Mouse (Mus musculus) intestine, embryonic 15.5 days (tissue): ENCODE data around the gene Lrsam1. TPM values are rescaled to one million over a fixed set of nuclear protein-coding genes. Genes with fewer than 3 reads are reported as not detected.

Experiments used
- ATAC-seq: fragments of 200-750 bp; cut with Nextera tagmentation; 2 replicates; pipeline ENCODE4 v1.8.0; 2017; ENCODE audit warnings: moderate TSS enrichment, moderate library complexity
- H3K27ac ChIP-seq: fragments of 300-500 bp; sonication (generic); 2 replicates; pipeline ENCODE4 v1.5.1; 2015; ENCODE audit warnings: mild to moderate bottlenecking, inconsistent platforms
- H3K27me3 ChIP-seq: fragments of 300-500 bp; sonication (generic); replicated peaks from 2 replicates; pipeline ENCODE4 v1.6.1; 2015; ENCODE audit warnings: inconsistent platforms
- H3K36me3 ChIP-seq: fragments of 300-500 bp; sonication (generic); 2 replicates; pipeline ENCODE4 v1.6.1; 2015; ENCODE audit warnings: inconsistent platforms
- H3K4me1 ChIP-seq: fragments of 300-500 bp; sonication (generic); replicated peaks from 2 replicates; pipeline ENCODE4 v1.6.1; 2015; ENCODE audit warnings: inconsistent platforms
- H3K4me2 ChIP-seq: fragments of 300-500 bp; sonication (generic); replicated peaks from 2 replicates; pipeline ENCODE4 v1.6.1; 2015; ENCODE audit warnings: mild to moderate bottlenecking, inconsistent platforms
- H3K4me3 ChIP-seq: fragments of 300-500 bp; sonication (generic); replicated peaks from 2 replicates; pipeline ENCODE4 v1.5.1; 2015; ENCODE audit warnings: inconsistent platforms
- H3K9ac ChIP-seq: fragments of 300-500 bp; sonication (generic); 2 replicates; pipeline ENCODE4 v1.6.1; 2015; ENCODE audit warnings: inconsistent platforms
- H3K9me3 ChIP-seq: fragments of 300-500 bp; sonication (generic); 2 replicates; pipeline ENCODE4 v1.6.1; 2016; ENCODE audit warnings: inconsistent platforms
- WGBS: fragments of 180-500 bp; shearing (Covaris S2); methylation state at CpG from one replicate; pipeline ENCODE4 v1.1.7; 2015; 5-methylcytosine and 5-hydroxymethylcytosine counted together
- polyA plus RNA-seq: library from polyadenylated mRNA; unstranded; fragments of >200 nt; fragmentation: Nextera tagmentation; extraction: Ambion mirVana; gene quantifications from 2 replicates; pipeline ENCODE4 v1.2.1, GENCODE M21; 2015

The Lrsam1 gene
- polyA plus RNA-seq, 1 experiment from 2014 or later, result 7.2 TPM

- H3K9me3 ChIP-seq, result no peaks in the 10 kb centered on the region
- no peak for ATAC-seq
- no peak overlapping the region for H3K9ac ChIP-seq
- peaks cover 29% of the 10 kb centered on the region for H3K4me1 ChIP-seq
- H3K27me3 ChIP-seq, result no peaks in the 10 kb centered on the region
- H3K27ac ChIP-seq, result no peak overlapping the region; the same call in 1 of the 2 replicates
- peaks cover 19% of the 10 kb centered on the region for H3K36me3 ChIP-seq
- no peak overlapping the region for H3K4me3 ChIP-seq
- 16% methylated on average over 7 of the region's 7 CpGs for WGBS
- H3K4me2 ChIP-seq, result peak overlapping the region; percentile 86
These were observed 4.2 kb upstream of the Lrsam1 start for GRCm38 (mm10) chr2:32965511-32966183.

GRCm38 (mm10) chr2:32964659-32965457 is 3.4 kb upstream of the Lrsam1 start:
- Histone ChIP-seq H3K4me2 (peak overlapping the region; percentile 76; the same call in 1 of the 2 replicates), H3K9ac (no peak overlapping the region), H3K4me3 (no peak overlapping the region), H3K4me1 (peaks cover 33% of the 10 kb centered on the region), H3K27me3 (no peaks in the 10 kb centered on the region), H3K36me3 (peaks cover 19% of the 10 kb centered on the region), H3K9me3 (no peaks in the 10 kb centered on the region), H3K27ac (peak overlapping the region; percentile 23; the same call in 1 of the 2 replicates)
- 36% methylated on average over 10 of the region's 10 CpGs for WGBS
- ATAC-seq, result no peak

GRCm38 (mm10) chr2:32963981-32964380 is 2.6 kb upstream of the Lrsam1 start:
- WGBS, result 66% methylated on average over 1 of the region's 1 CpGs

GRCm38 (mm10) chr2:32963544-32963943 is 2.1 kb upstream of the Lrsam1 start:
- H3K9ac ChIP-seq, result peak overlapping the region; percentile 77
- H3K27me3 ChIP-seq, result no peaks in the 10 kb centered on the region
- no peak for ATAC-seq
- peaks cover 19% of the 10 kb centered on the region for H3K36me3 ChIP-seq
- peaks cover 33% of the 10 kb centered on the region for H3K4me1 ChIP-seq
- 50% methylated on average over 4 of the region's 4 CpGs for WGBS
- H3K4me3 ChIP-seq, result peak overlapping the region; percentile 54
- H3K4me2 ChIP-seq, result peak overlapping the region; percentile 76
- H3K9me3 ChIP-seq, result no peaks in the 10 kb centered on the region
- H3K27ac ChIP-seq, result peak overlapping the region; percentile 88; the same call in 1 of the 2 replicates

More at GRCm38 (mm10) chr2:32963981-32964380, 2.6 kb upstream of the Lrsam1 start:
- Histone ChIP-seq H3K4me3 (peak overlapping the region; percentile 54; the same call in 1 of the 2 replicates), H3K4me1 (peaks cover 33% of the 10 kb centered on the region), H3K9ac (peak overlapping the region; percentile 77; the same call in 1 of the 2 replicates), H3K4me2 (peak overlapping the region; percentile 76), H3K36me3 (peaks cover 19% of the 10 kb centered on the region), H3K27me3 (no peaks in the 10 kb centered on the region), H3K27ac (no peak overlapping the region), H3K9me3 (no peaks in the 10 kb centered on the region)
- ATAC-seq, result no peak

GRCm38 (mm10) chr2:32962875-32963220 is 1.4 kb upstream of the Lrsam1 start:
- peak overlapping the region; percentile 77 for H3K9ac ChIP-seq
- H3K4me1 ChIP-seq, result peaks cover 33% of the 10 kb centered on the region
- peak overlapping the region; percentile 88 for H3K27ac ChIP-seq
- WGBS, result 8% methylated on average over 9 of the region's 9 CpGs
- peak overlapping the region; percentile 54 for H3K4me3 ChIP-seq
- peak overlapping the region; percentile 76 for H3K4me2 ChIP-seq
- H3K36me3 ChIP-seq, result peaks cover 20% of the 10 kb centered on the region
- no peaks in the 10 kb centered on the region for H3K27me3 ChIP-seq
- ATAC-seq, result no peak
- H3K9me3 ChIP-seq, result no peaks in the 10 kb centered on the region

GRCm38 (mm10) chr2:32962062-32962874 is 854 bp upstream of the Lrsam1 start:
- Histone ChIP-seq H3K27ac (peak overlapping the region; percentile 88), H3K4me1 (peaks cover 28% of the 10 kb centered on the region)

GRCm38 (mm10) chr2:32960273-32960672 is 1.1 kb downstream of the Lrsam1 start:
- H3K27ac ChIP-seq, result no peak overlapping the region
- WGBS, result 89% methylated on average over 4 of the region's 4 CpGs
- peak overlapping the region; percentile 76 for H3K4me2 ChIP-seq
- H3K27me3 ChIP-seq, result no peaks in the 10 kb centered on the region
- peaks cover 23% of the 10 kb centered on the region for H3K36me3 ChIP-seq
- no peaks in the 10 kb centered on the region for H3K9me3 ChIP-seq
- ATAC-seq, result no peak
- H3K4me1 ChIP-seq, result peaks cover 28% of the 10 kb centered on the region
- H3K9ac ChIP-seq, result no peak overlapping the region
- no peak overlapping the region for H3K4me3 ChIP-seq

More at GRCm38 (mm10) chr2:32962062-32962874, 854 bp upstream of the Lrsam1 start:
- no peak for ATAC-seq
- H3K9me3 ChIP-seq, result no peaks in the 10 kb centered on the region
- peak overlapping the region; percentile 77 for H3K9ac ChIP-seq
- no peaks in the 10 kb centered on the region for H3K27me3 ChIP-seq
- H3K36me3 ChIP-seq, result peaks cover 23% of the 10 kb centered on the region
- peak overlapping the region; percentile 76 for H3K4me2 ChIP-seq
- H3K4me3 ChIP-seq, result peak overlapping the region; percentile 54
- WGBS, result under 1% methylated on average over 33 of the region's 33 CpGs

GRCm38 (mm10) chr2:32957344-32957743 is 4.1 kb downstream of the Lrsam1 start:
- H3K9me3 ChIP-seq, result no peaks in the 10 kb centered on the region
- H3K4me3 ChIP-seq, result no peak overlapping the region
- ATAC-seq, result no peak
- no peak overlapping the region for H3K9ac ChIP-seq
- H3K27ac ChIP-seq, result no peak overlapping the region
- H3K4me2 ChIP-seq, result no peak overlapping the region
- WGBS, result 51% methylated on average over 8 of the region's 8 CpGs
- H3K27me3 ChIP-seq, result no peaks in the 10 kb centered on the region
- H3K4me1 ChIP-seq, result peaks cover 7% of the 10 kb centered on the region
- H3K36me3 ChIP-seq, result peaks cover 12% of the 10 kb centered on the region

- no peak overlapping the region for H3K9ac ChIP-seq
- no peaks in the 10 kb centered on the region for H3K9me3 ChIP-seq
- ATAC-seq, result no peak
- H3K4me3 ChIP-seq, result no peak overlapping the region
- no peak overlapping the region for H3K27ac ChIP-seq
- no peaks in the 10 kb centered on the region for H3K4me1 ChIP-seq
- H3K27me3 ChIP-seq, result no peaks in the 10 kb centered on the region
- H3K4me2 ChIP-seq, result no peak overlapping the region
- peaks cover 12% of the 10 kb centered on the region for H3K36me3 ChIP-seq
- 88% methylated on average over 2 of the region's 2 CpGs for whole genome bisulfite sequencing
These were observed 6.8 kb downstream of the Lrsam1 start for GRCm38 (mm10) chr2:32954581-32954980.

GRCm38 (mm10) chr2:32947454-32947853 is 14.0 kb downstream of the Lrsam1 start:
- Histone ChIP-seq H3K36me3 (peaks cover 5% of the 10 kb centered on the region), H3K4me2 (no peak overlapping the region), H3K27me3 (no peaks in the 10 kb centered on the region), H3K9me3 (no peaks in the 10 kb centered on the region), H3K4me3 (no peak overlapping the region), H3K4me1 (no peaks in the 10 kb centered on the region), H3K27ac (no peak overlapping the region), H3K9ac (no peak overlapping the region)
- ATAC-seq, result no peak
- WGBS, result 88% methylated on average over 11 of the region's 11 CpGs

GRCm38 (mm10) chr2:32940483-32940882 is 20.9 kb downstream of the Lrsam1 start:
- H3K27me3 ChIP-seq, result no peaks in the 10 kb centered on the region
- no peak overlapping the region for H3K4me2 ChIP-seq
- peaks cover 17% of the 10 kb centered on the region for H3K36me3 ChIP-seq
- H3K9ac ChIP-seq, result no peak overlapping the region
- H3K4me3 ChIP-seq, result no peak overlapping the region
- no peaks in the 10 kb centered on the region for H3K9me3 ChIP-seq
- WGBS, result 91% methylated on average over 4 of the region's 4 CpGs
- no peak overlapping the region for H3K27ac ChIP-seq
- H3K4me1 ChIP-seq, result no peaks in the 10 kb centered on the region
- ATAC-seq, result no peak

- no peak for ATAC-seq
- H3K9ac ChIP-seq, result no peak overlapping the region
- no peak overlapping the region for H3K4me2 ChIP-seq
- H3K27ac ChIP-seq, result no peak overlapping the region
- H3K36me3 ChIP-seq, result peaks cover 13% of the 10 kb centered on the region
- 81% methylated on average over 5 of the region's 5 CpGs for WGBS
- H3K4me3 ChIP-seq, result no peak overlapping the region
- H3K4me1 ChIP-seq, result no peaks in the 10 kb centered on the region
- H3K27me3 ChIP-seq, result no peaks in the 10 kb centered on the region
- H3K9me3 ChIP-seq, result no peaks in the 10 kb centered on the region
These were observed 22.0 kb downstream of the Lrsam1 start for GRCm38 (mm10) chr2:32939418-32939817.
